Mouse (Mus musculus) liver, embryonic 15.5 days (tissue): ENCODE results near the gene Tmem30c. TPM values are rescaled to one million over a fixed set of nuclear protein-coding genes. Genes with fewer than 3 reads are reported as not detected.

Experiments used
- ATAC-seq: fragments of 200-750 bp; cut with Nextera tagmentation; 2 replicates; pipeline ENCODE4 v1.8.0; 2017; ENCODE audit warnings: moderate number of reproducible peaks, mild to moderate bottlenecking, moderate library complexity; ENCODE audit not compliant: insufficient read depth
- H3K27ac ChIP-seq: fragments of 300-500 bp; sonication (generic); replicated peaks from 2 replicates; pipeline ENCODE4 v1.5.1; 2015; ENCODE audit warnings: mild to moderate bottlenecking, inconsistent platforms
- H3K27me3 ChIP-seq: fragments of 300-500 bp; sonication (generic); 2 replicates; pipeline ENCODE4 v1.6.1; 2015; ENCODE audit warnings: mild to moderate bottlenecking, inconsistent platforms
- H3K36me3 ChIP-seq: fragments of 300-500 bp; sonication (generic); replicated peaks from 2 replicates; pipeline ENCODE4 v1.6.1; 2015; ENCODE audit warnings: moderate library complexity, mild to moderate bottlenecking, inconsistent platforms
- H3K4me1 ChIP-seq: fragments of 300-500 bp; sonication (generic); replicated peaks from 2 replicates; pipeline ENCODE4 v1.6.1; 2015; ENCODE audit warnings: inconsistent platforms
- H3K4me2 ChIP-seq: fragments of 300-500 bp; sonication (generic); 2 replicates; pipeline ENCODE4 v1.6.1; 2015; ENCODE audit warnings: moderate library complexity, mild to moderate bottlenecking, inconsistent platforms
- H3K4me3 ChIP-seq: fragments of 300-500 bp; sonication (generic); replicated peaks from 2 replicates; pipeline ENCODE4 v1.5.1; 2015; ENCODE audit warnings: mild to moderate bottlenecking, inconsistent platforms
- H3K9ac ChIP-seq: fragments of 300-500 bp; sonication (generic); 2 replicates; pipeline ENCODE4 v1.6.1; 2015; ENCODE audit warnings: moderate library complexity, mild to moderate bottlenecking, inconsistent platforms
- H3K9me3 ChIP-seq: fragments of 300-500 bp; sonication (generic); replicated peaks from 2 replicates; pipeline ENCODE4 v1.6.1; 2016; ENCODE audit warnings: inconsistent platforms
- WGBS: fragments of 180-500 bp; shearing (Covaris S2); methylation state at CpG from one replicate; pipeline ENCODE4 v1.1.7; 2015; ENCODE audit warnings: mixed read lengths; ENCODE audit not compliant: insufficient replicate concordance; 5-methylcytosine and 5-hydroxymethylcytosine counted together
- polyA plus RNA-seq: library from polyadenylated mRNA; unstranded; fragments of >200 nt; fragmentation: Nextera tagmentation; extraction: Ambion mirVana; gene quantifications from 2 replicates; pipeline ENCODE4 v1.2.1, GENCODE M21; 2015

The Tmem30c gene
- polyA plus RNA-seq: not detected in 2 replicates

DNA sequence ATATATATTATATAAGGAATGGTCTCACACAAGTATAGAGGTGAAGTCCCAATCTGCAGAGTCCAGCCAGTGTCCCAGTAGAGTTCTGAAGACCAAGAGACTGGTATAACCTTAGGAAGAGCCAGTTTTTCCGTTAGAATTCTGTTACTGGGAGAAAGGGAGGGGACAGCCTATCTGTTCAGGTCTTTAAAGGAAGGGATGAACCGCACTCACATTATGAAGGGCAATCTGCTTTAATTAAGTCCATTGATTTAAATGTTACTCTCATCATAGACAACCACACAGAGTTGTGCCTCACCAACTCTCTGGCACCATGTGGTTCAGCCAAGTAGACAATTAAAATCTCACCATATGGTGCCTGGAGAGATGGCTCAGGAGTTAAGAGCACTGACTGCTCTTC is at the start of gene Tmem30c:
Gene Tmem30c, minus strand, starts transcription at position 101 of the 400 bp plus-strand sequence.
- ATAC-seq: no peak
- H3K4me1 ChIP-seq: no peaks in the 10 kb centered on the region
- no peak within 1 kb of the TSS for H3K4me3 ChIP-seq
- H3K27ac ChIP-seq: no peak within 1 kb of the TSS
- no peaks in the 10 kb centered on the region for H3K36me3 ChIP-seq
- WGBS: 64% methylated on average over 2 of the region's 2 CpGs
- no peak within 1 kb of the TSS for H3K9ac ChIP-seq
- no peak within 1 kb of the TSS for H3K4me2 ChIP-seq
- H3K27me3 ChIP-seq: no peaks in the 10 kb centered on the region
- no peaks in the 10 kb centered on the region for H3K9me3 ChIP-seq

DNA sequence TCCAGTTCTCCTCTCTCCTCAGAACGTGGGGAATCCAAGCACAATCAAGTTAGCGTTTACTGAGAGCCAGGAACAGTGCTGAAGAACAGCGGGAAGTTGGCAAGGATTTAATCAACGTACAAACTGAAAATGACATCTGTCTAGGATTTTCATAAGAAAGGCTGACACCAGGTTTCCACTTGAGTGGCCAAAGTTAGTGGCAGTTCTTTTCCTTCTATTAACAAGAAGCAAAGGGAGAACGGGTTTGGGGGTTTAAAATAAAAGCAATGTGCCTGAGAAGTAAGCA is 47.9 kb upstream of the Tmem30c start:
- Histone ChIP-seq H3K27ac (no peak overlapping the region), H3K4me2 (no peak overlapping the region), H3K36me3 (no peaks in the 10 kb centered on the region), H3K27me3 (no peaks in the 10 kb centered on the region), H3K9me3 (no peaks in the 10 kb centered on the region), H3K4me1 (no peaks in the 10 kb centered on the region), H3K4me3 (no peak overlapping the region), H3K9ac (no peak overlapping the region)
- no peak for ATAC-seq
- 68% methylated on average over 5 of the region's 5 CpGs for WGBS

- 70% methylated on average over 8 of the region's 8 CpGs for WGBS
- H3K36me3 ChIP-seq: no peaks in the 10 kb centered on the region
- H3K4me1 ChIP-seq: no peaks in the 10 kb centered on the region
- H3K27ac ChIP-seq: no peak overlapping the region
- no peaks in the 10 kb centered on the region for H3K27me3 ChIP-seq
- ATAC-seq: no peak
- no peak overlapping the region for H3K4me2 ChIP-seq
- no peak overlapping the region for H3K4me3 ChIP-seq
- no peaks in the 10 kb centered on the region for H3K9me3 ChIP-seq
- no peak overlapping the region for H3K9ac ChIP-seq
Measured at GRCm38 (mm10) chr16:57339765-57340612, 47.3 kb upstream of the Tmem30c start.

DNA sequence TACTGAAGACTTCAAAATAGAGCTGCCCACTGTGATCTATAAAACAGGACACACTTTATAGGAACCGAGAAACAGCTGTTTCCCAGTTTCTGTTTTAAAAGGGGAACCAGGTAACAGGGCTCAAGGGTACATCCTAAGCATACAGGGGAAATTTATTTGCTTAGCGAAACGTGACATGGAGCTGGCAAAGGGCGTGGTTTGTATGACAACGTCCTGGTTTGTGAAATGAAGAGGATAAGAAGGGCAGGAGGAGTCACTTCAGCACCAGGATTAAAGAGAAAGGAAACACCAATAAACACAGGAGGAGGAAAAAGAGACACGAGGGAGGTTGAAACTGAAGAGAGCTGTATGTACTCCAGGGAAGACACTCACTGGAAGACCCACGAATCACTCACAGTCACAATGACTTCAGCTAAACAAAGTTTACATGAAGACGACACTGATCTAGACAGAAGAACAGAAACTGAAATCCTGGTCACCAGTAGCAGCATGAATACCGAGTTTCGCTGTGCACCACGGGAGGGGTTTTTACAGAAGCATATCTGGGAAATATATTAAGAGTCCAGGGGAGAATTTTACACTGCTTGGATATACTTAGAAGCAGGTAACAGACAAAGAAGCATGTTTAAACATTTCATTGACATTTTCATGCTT is 44.2 kb upstream of the Tmem30c start:
- H3K9ac ChIP-seq: no peak overlapping the region
- no peaks in the 10 kb centered on the region for H3K36me3 ChIP-seq
- H3K4me1 ChIP-seq: no peaks in the 10 kb centered on the region
- no peaks in the 10 kb centered on the region for H3K9me3 ChIP-seq
- WGBS: 41% methylated on average over 11 of the region's 11 CpGs
- no peak overlapping the region for H3K27ac ChIP-seq
- no peak for ATAC-seq
- H3K27me3 ChIP-seq: no peaks in the 10 kb centered on the region
- no peak overlapping the region for H3K4me3 ChIP-seq
- no peak overlapping the region for H3K4me2 ChIP-seq

GRCm38 (mm10) chr16:57332301-57332700 is 39.6 kb upstream of the Tmem30c start:
- 57% methylated on average over 7 of the region's 7 CpGs for WGBS
- H3K27ac ChIP-seq: no peak overlapping the region
- H3K9me3 ChIP-seq: no peaks in the 10 kb centered on the region
- H3K27me3 ChIP-seq: no peaks in the 10 kb centered on the region
- ATAC-seq: no peak
- H3K9ac ChIP-seq: no peak overlapping the region
- H3K4me3 ChIP-seq: no peak overlapping the region
- no peaks in the 10 kb centered on the region for H3K4me1 ChIP-seq
- H3K36me3 ChIP-seq: no peaks in the 10 kb centered on the region
- no peak overlapping the region for H3K4me2 ChIP-seq

GRCm38 (mm10) chr16:57330111-57330510 is 37.4 kb upstream of the Tmem30c start:
- no peak for ATAC-seq

GRCm38 (mm10) chr16:57329028-57329427 is 36.4 kb upstream of the Tmem30c start:
- no peak for ATAC-seq

More at GRCm38 (mm10) chr16:57330111-57330510, 37.4 kb upstream of the Tmem30c start:
- Histone ChIP-seq H3K9ac (no peak overlapping the region), H3K4me3 (no peak overlapping the region), H3K27me3 (no peaks in the 10 kb centered on the region), H3K36me3 (no peaks in the 10 kb centered on the region), H3K4me1 (no peaks in the 10 kb centered on the region), H3K4me2 (no peak overlapping the region), H3K9me3 (no peaks in the 10 kb centered on the region), H3K27ac (no peak overlapping the region)
- WGBS: 52% methylated on average over 2 of the region's 2 CpGs

GRCm38 (mm10) chr16:57326996-57327395 is 34.3 kb upstream of the Tmem30c start:
- no peak overlapping the region for H3K9ac ChIP-seq
- H3K27ac ChIP-seq: no peak overlapping the region
- no peak overlapping the region for H3K4me3 ChIP-seq
- no peak overlapping the region for H3K4me2 ChIP-seq
- ATAC-seq: no peak
- H3K36me3 ChIP-seq: no peaks in the 10 kb centered on the region
- 67% methylated on average over 7 of the region's 7 CpGs for WGBS
- H3K27me3 ChIP-seq: no peaks in the 10 kb centered on the region
- no peaks in the 10 kb centered on the region for H3K9me3 ChIP-seq
- H3K4me1 ChIP-seq: no peaks in the 10 kb centered on the region

More at GRCm38 (mm10) chr16:57329028-57329427, 36.4 kb upstream of the Tmem30c start:
- WGBS: 63% methylated on average over 8 of the region's 8 CpGs
- no peaks in the 10 kb centered on the region for H3K9me3 ChIP-seq
- no peak overlapping the region for H3K4me3 ChIP-seq
- no peak overlapping the region for H3K9ac ChIP-seq
- H3K4me1 ChIP-seq: no peaks in the 10 kb centered on the region
- H3K4me2 ChIP-seq: no peak overlapping the region
- H3K36me3 ChIP-seq: no peaks in the 10 kb centered on the region
- no peak overlapping the region for H3K27ac ChIP-seq
- no peaks in the 10 kb centered on the region for H3K27me3 ChIP-seq

- Histone ChIP-seq H3K4me2 (no peak overlapping the region), H3K27ac (no peak overlapping the region), H3K4me1 (no peaks in the 10 kb centered on the region), H3K4me3 (no peak overlapping the region), H3K27me3 (no peaks in the 10 kb centered on the region), H3K9me3 (no peaks in the 10 kb centered on the region), H3K9ac (no peak overlapping the region), H3K36me3 (no peaks in the 10 kb centered on the region)
- 60% methylated on average over 7 of the region's 7 CpGs for WGBS
- no peak for ATAC-seq
Measured at GRCm38 (mm10) chr16:57319284-57320124, 26.8 kb upstream of the Tmem30c start.

DNA sequence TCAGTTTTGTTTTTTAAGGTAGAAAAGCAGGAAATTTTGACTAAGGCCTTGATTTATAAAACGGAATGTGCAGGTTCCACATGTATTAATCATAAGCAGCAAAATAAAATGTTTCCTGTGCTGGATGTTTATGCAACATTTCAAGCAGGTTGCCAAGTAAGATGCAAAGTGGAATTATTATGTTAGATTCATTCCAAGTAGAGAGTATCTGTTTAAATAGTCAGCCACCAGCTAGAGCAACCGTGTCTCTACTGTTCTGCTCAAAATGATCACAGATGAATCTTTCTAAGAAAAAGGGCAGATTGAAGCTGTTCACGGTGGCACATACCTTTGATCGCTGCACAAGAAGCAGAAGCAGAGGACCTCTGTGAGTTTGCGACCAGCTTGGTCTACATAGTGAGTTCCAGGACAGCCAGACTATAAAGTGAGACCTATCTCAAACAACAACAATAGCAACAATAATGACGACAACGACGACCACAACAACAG is 26.0 kb upstream of the Tmem30c start:
- 74% methylated on average over 8 of the region's 8 CpGs for WGBS
- Histone ChIP-seq H3K4me3 (no peak overlapping the region), H3K4me2 (no peak overlapping the region), H3K36me3 (no peaks in the 10 kb centered on the region), H3K9me3 (no peaks in the 10 kb centered on the region), H3K27ac (no peak overlapping the region), H3K9ac (no peak overlapping the region), H3K27me3 (no peaks in the 10 kb centered on the region), H3K4me1 (no peaks in the 10 kb centered on the region)
- ATAC-seq: no peak
